Comparison of ENCODE assay signal across 7 mouse cellular contexts in the genomic region with DNA sequence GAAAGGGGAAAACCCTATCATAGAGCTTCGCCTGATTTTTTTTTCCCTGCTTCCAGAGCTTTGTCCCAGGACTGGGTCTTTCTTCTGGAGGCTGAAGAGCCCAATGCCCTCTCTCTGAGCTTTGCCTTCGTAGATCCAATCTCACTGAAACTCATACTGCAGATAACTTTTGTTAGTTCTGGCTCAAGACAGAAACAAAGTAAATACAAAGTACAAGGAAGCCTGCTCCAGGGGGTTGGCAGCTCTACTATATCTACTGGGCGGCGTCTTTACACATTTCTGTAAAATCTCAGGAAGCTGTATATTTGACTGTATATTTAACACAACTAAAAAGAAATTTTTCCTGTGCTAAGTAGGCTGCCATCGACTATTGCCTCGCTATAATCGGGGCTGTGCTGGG. TPM values are rescaled to one million over a fixed set of nuclear protein-coding genes. Genes with fewer than 3 reads are reported as not detected.
DNase-seq lines count a peak whose midpoint lies in the region; ATAC-seq lines count a peak whose summit lies in the region.

No protein-coding gene starts in this region.

- 10% methylated on average over 7 of the region's 7 CpGs for WGBS in lung, embryonic 15.5 days
- 14% methylated on average over 7 of the region's 7 CpGs for WGBS in forebrain, embryonic 15.5 days
- WGBS in limb, embryonic 15.5 days: 22% methylated on average over 7 of the region's 7 CpGs
- WGBS in stomach, embryonic 14.5 days: 19% methylated on average over 7 of the region's 7 CpGs

- H3K4me2 ChIP-seq in lung, embryonic 15.5 days: peak overlapping the region; percentile 98
- H3K4me2 ChIP-seq in forebrain, embryonic 15.5 days (replicated peaks): peak overlapping the region; percentile 84
- H3K4me2 ChIP-seq in limb, embryonic 15.5 days: peak overlapping the region; percentile 97
- peak overlapping the region; percentile 88 for H3K4me2 ChIP-seq in stomach, embryonic 14.5 days (replicated peaks; ENCODE audit: low read depth, low read length)

- DNase-seq in lung, postnatal 4 days: no peak
- DNase-seq in cerebellum, postnatal 25 days: no peak
- DNase-seq in adrenal gland, adult 18-20 months (ENCODE audit: low spot score in 2 of 2): no peak

- 0 out of 2 replicates have a peak, but pooled peaks have one; percentile 13 for ATAC-seq in lung, embryonic 15.5 days (ENCODE audit: borderline replicate concordance, extremely low read depth, low FRiP score, low TSS enrichment)
- ATAC-seq in forebrain, embryonic 15.5 days (replicated peaks): no peak
- ATAC-seq in limb, embryonic 15.5 days (ENCODE audit: insufficient number of reproducible peaks, low FRiP score, low TSS enrichment, low read depth): no peak
- ATAC-seq in stomach, embryonic 14.5 days (ENCODE audit: insufficient number of reproducible peaks, insufficient read depth, low FRiP score, low read depth): peak; percentile 57

- H3K36me3 ChIP-seq in lung, embryonic 15.5 days: no peaks in the 10 kb centered on the region
- peaks cover 10% of the 10 kb centered on the region; the same call in 1 of the 2 replicates for H3K36me3 ChIP-seq in forebrain, embryonic 15.5 days
- no peaks in the 10 kb centered on the region for H3K36me3 ChIP-seq in limb, embryonic 15.5 days
- H3K36me3 ChIP-seq in stomach, embryonic 14.5 days (ENCODE audit: control insufficient read depth, insufficient read depth, low read length): no peaks in the 10 kb centered on the region

- peak overlapping the region; percentile 47; the same call in 1 of the 2 replicates for H3K27ac ChIP-seq in lung, embryonic 15.5 days
- no peak overlapping the region for H3K27ac ChIP-seq in forebrain, embryonic 15.5 days (replicated peaks)
- no peak overlapping the region for H3K27ac ChIP-seq in limb, embryonic 15.5 days
- peak overlapping the region; percentile 66; the same call in 1 of the 2 replicates for H3K27ac ChIP-seq in stomach, embryonic 14.5 days (ENCODE audit: low read length)

- H3K4me3 ChIP-seq in lung, embryonic 15.5 days: peak overlapping the region; percentile 66
- peak overlapping the region; percentile 82 for H3K4me3 ChIP-seq in forebrain, embryonic 15.5 days
- H3K4me3 ChIP-seq in limb, embryonic 15.5 days: peak overlapping the region; percentile 69
- peak overlapping the region; percentile 64 for H3K4me3 ChIP-seq in stomach, embryonic 14.5 days (ENCODE audit: low read depth, low read length)

- peaks cover 10% of the 10 kb centered on the region; the same call in 1 of the 2 replicates for H3K4me1 ChIP-seq in lung, embryonic 15.5 days
- H3K4me1 ChIP-seq in forebrain, embryonic 15.5 days: peaks cover 19% of the 10 kb centered on the region
- H3K4me1 ChIP-seq in limb, embryonic 15.5 days: peaks cover 12% of the 10 kb centered on the region
- H3K4me1 ChIP-seq in stomach, embryonic 14.5 days (ENCODE audit: control insufficient read depth, insufficient read depth, low read length): peaks cover 4% of the 10 kb centered on the region; the same call in 1 of the 2 replicates

- H3K27me3 ChIP-seq in lung, embryonic 15.5 days: no peaks in the 10 kb centered on the region
- no peaks in the 10 kb centered on the region for H3K27me3 ChIP-seq in forebrain, embryonic 15.5 days
- H3K27me3 ChIP-seq in limb, embryonic 15.5 days: no peaks in the 10 kb centered on the region
- no peaks in the 10 kb centered on the region for H3K27me3 ChIP-seq in stomach, embryonic 14.5 days (ENCODE audit: control insufficient read depth, insufficient read depth, low read length)

- peak overlapping the region; percentile 63 for H3K9ac ChIP-seq in lung, embryonic 15.5 days
- peak overlapping the region; percentile 93 for H3K9ac ChIP-seq in forebrain, embryonic 15.5 days (replicated peaks)
- H3K9ac ChIP-seq in limb, embryonic 15.5 days: peak overlapping the region; percentile 65
- peak overlapping the region; percentile 63; the same call in 1 of the 2 replicates for H3K9ac ChIP-seq in stomach, embryonic 14.5 days (replicated peaks; ENCODE audit: low read depth, low read length)

- H3K9me3 ChIP-seq in lung, embryonic 15.5 days: no peaks in the 10 kb centered on the region
- H3K9me3 ChIP-seq in forebrain, embryonic 15.5 days: no peaks in the 10 kb centered on the region; the same call in 1 of the 2 replicates
- no peaks in the 10 kb centered on the region for H3K9me3 ChIP-seq in limb, embryonic 15.5 days
- H3K9me3 ChIP-seq in stomach, embryonic 14.5 days (ENCODE audit: control insufficient read depth, low read depth, low read length): 0 out of 2 replicates have a peak, but pooled peaks cover 3% of the 10 kb centered on the region

RNA-seq across cellular contexts. Expression of gene Tmc7, which starts 0.7 kb away (rescaled TPM):
- polyA plus RNA-seq in lung, embryonic 15.5 days (2015; fragmentation: Nextera tagmentation; extraction: Ambion mirVana): 2.3 TPM in 2 replicates
- 7.8 TPM in 2 replicates for polyA plus RNA-seq in forebrain, embryonic 15.5 days (2015; fragmentation: Nextera tagmentation; extraction: Ambion mirVana)
- polyA plus RNA-seq in limb, embryonic 15.5 days (2015; fragmentation: Nextera tagmentation; extraction: Ambion mirVana): 3.4 and 3.8 TPM in 2 replicates
- 13.3 and 14.8 TPM in 2 replicates for polyA plus RNA-seq in stomach, embryonic 14.5 days (2014; fragmentation: Nextera tagmentation; extraction: Ambion mirVana)
- total RNA-seq in adrenal gland, adult 18-20 months (2021): 1 to 10 TPM in 1 of 2 experiments, under 1 TPM in 1; 0.36 to 1.3 TPM

RNA-seq across cellular contexts. Expression of gene Tmc5, which starts 13.3 kb away (rescaled TPM):
- polyA plus RNA-seq in lung, embryonic 15.5 days (2015; fragmentation: Nextera tagmentation; extraction: Ambion mirVana): 0.21 TPM in 1 of 2 replicates, not detected in the other
- polyA plus RNA-seq in forebrain, embryonic 15.5 days (2015; fragmentation: Nextera tagmentation; extraction: Ambion mirVana): 0.27 and 0.32 TPM in 2 replicates
- 0.24 and 0.56 TPM in 2 replicates for polyA plus RNA-seq in limb, embryonic 15.5 days (2015; fragmentation: Nextera tagmentation; extraction: Ambion mirVana)
- polyA plus RNA-seq in stomach, embryonic 14.5 days (2014; fragmentation: Nextera tagmentation; extraction: Ambion mirVana): 0.51 and 0.77 TPM in 2 replicates
- total RNA-seq in adrenal gland, adult 18-20 months (2021): under 1 TPM in 1 of 2 experiments, not detected in 1; 0.06 TPM

RNA-seq across cellular contexts. Expression of gene Coq7, which starts 50.7 kb away (rescaled TPM):
- 115 and 130 TPM in 2 replicates for polyA plus RNA-seq in lung, embryonic 15.5 days (2015; fragmentation: Nextera tagmentation; extraction: Ambion mirVana)
- 79.1 and 85.4 TPM in 2 replicates for polyA plus RNA-seq in forebrain, embryonic 15.5 days (2015; fragmentation: Nextera tagmentation; extraction: Ambion mirVana)
- 71.6 and 78.6 TPM in 2 replicates for polyA plus RNA-seq in limb, embryonic 15.5 days (2015; fragmentation: Nextera tagmentation; extraction: Ambion mirVana)
- 124 and 126 TPM in 2 replicates for polyA plus RNA-seq in stomach, embryonic 14.5 days (2014; fragmentation: Nextera tagmentation; extraction: Ambion mirVana)
- 10 to 100 TPM; 38.7 to 56.5 TPM for total RNA-seq in adrenal gland, adult 18-20 months (2021)

Comparison
In these comparisons a context has a peak if more than half of its experiments do, and no peak if none do; other contexts are left out.
1. ATAC-seq: peak in lung, embryonic 15.5 days (single experiment) and stomach, embryonic 14.5 days (single experiment); none in forebrain, embryonic 15.5 days (single experiment) and limb, embryonic 15.5 days (single experiment).
2. H3K27ac ChIP-seq: peak in lung, embryonic 15.5 days (single experiment) and stomach, embryonic 14.5 days (single experiment); none in forebrain, embryonic 15.5 days (single experiment) and limb, embryonic 15.5 days (single experiment).
3. Peak in every context shown above with its lines, with median percentiles within 50 percentile points of each other: H3K4me2 ChIP-seq, H3K4me3 ChIP-seq and H3K9ac ChIP-seq.